Mouse (Mus musculus) midbrain, embryonic 13.5 days (tissue): ENCODE measurements around the gene Ubtd2. TPM values are rescaled to one million over a fixed set of nuclear protein-coding genes. Genes with fewer than 3 reads are reported as not detected.

Experiments
- ATAC-seq: fragments of 200-750 bp; cut with Nextera tagmentation; 2 replicates; pipeline ENCODE4 v1.8.0; 2017; ENCODE audit warnings: mild to moderate bottlenecking, moderate TSS enrichment, moderate library complexity
- H3K27ac ChIP-seq: fragments of 300-500 bp; sonication (generic); 2 replicates; pipeline ENCODE4 v1.5.1; 2015; ENCODE audit warnings: inconsistent platforms, mild to moderate bottlenecking, moderate library complexity
- H3K27me3 ChIP-seq: fragments of 300-500 bp; sonication (generic); 2 replicates; pipeline ENCODE4 v1.6.1; 2015; ENCODE audit warnings: mild to moderate bottlenecking, inconsistent platforms
- H3K36me3 ChIP-seq: fragments of 300-500 bp; sonication (generic); 2 replicates; pipeline ENCODE4 v1.6.1; 2015; ENCODE audit warnings: mild to moderate bottlenecking, inconsistent platforms
- H3K4me1 ChIP-seq: fragments of 300-500 bp; sonication (generic); replicated peaks from 2 replicates; pipeline ENCODE4 v1.6.1; 2015; ENCODE audit warnings: inconsistent platforms
- H3K4me2 ChIP-seq: fragments of 300-500 bp; sonication (generic); replicated peaks from 2 replicates; pipeline ENCODE4 v1.6.1; 2015; ENCODE audit warnings: moderate library complexity, mild to moderate bottlenecking, inconsistent platforms
- H3K4me3 ChIP-seq: fragments of 300-500 bp; sonication (generic); replicated peaks from 2 replicates; pipeline ENCODE4 v1.5.1; 2015; ENCODE audit warnings: mild to moderate bottlenecking, inconsistent platforms
- H3K9ac ChIP-seq: fragments of 300-500 bp; sonication (generic); replicated peaks from 2 replicates; pipeline ENCODE4 v1.6.1; 2015; ENCODE audit warnings: mild to moderate bottlenecking, inconsistent platforms
- H3K9me3 ChIP-seq: fragments of 300-500 bp; sonication (generic); 2 replicates; pipeline ENCODE4 v1.6.1; 2016; ENCODE audit warnings: mild to moderate bottlenecking, inconsistent platforms
- whole genome bisulfite sequencing: fragments of 180-500 bp; shearing (Covaris S2); methylation state at CpG from one replicate; pipeline ENCODE4 v1.1.7; 2015; 5-methylcytosine and 5-hydroxymethylcytosine counted together
- polyA plus RNA-seq: library from polyadenylated mRNA; unstranded; fragments of >200 nt; fragmentation: Nextera tagmentation; extraction: Ambion mirVana; gene quantifications from 2 replicates; pipeline ENCODE4 v1.2.1, GENCODE M21; 2015

The Ubtd2 gene
- polyA plus RNA-seq, 1 experiment from 2014 or later, result 55.0 TPM

GRCm38 (mm10) chr11:32530151-32530550 lies 75.0 kb downstream of the Ubtd2 start:
- Histone ChIP-seq H3K9me3 (no peaks in the 10 kb centered on the region), H3K9ac (no peak overlapping the region), H3K4me2 (no peak overlapping the region), H3K27me3 (peaks cover 35% of the 10 kb centered on the region), H3K4me3 (no peak overlapping the region), H3K27ac (no peak overlapping the region), H3K4me1 (peaks cover 19% of the 10 kb centered on the region), H3K36me3 (0 out of 2 replicates have a peak, but pooled peaks cover 5% of the 10 kb centered on the region)
- WGBS, result 100% methylated on average over 1 of the region's 1 CpGs
- no peak for ATAC-seq

DNA sequence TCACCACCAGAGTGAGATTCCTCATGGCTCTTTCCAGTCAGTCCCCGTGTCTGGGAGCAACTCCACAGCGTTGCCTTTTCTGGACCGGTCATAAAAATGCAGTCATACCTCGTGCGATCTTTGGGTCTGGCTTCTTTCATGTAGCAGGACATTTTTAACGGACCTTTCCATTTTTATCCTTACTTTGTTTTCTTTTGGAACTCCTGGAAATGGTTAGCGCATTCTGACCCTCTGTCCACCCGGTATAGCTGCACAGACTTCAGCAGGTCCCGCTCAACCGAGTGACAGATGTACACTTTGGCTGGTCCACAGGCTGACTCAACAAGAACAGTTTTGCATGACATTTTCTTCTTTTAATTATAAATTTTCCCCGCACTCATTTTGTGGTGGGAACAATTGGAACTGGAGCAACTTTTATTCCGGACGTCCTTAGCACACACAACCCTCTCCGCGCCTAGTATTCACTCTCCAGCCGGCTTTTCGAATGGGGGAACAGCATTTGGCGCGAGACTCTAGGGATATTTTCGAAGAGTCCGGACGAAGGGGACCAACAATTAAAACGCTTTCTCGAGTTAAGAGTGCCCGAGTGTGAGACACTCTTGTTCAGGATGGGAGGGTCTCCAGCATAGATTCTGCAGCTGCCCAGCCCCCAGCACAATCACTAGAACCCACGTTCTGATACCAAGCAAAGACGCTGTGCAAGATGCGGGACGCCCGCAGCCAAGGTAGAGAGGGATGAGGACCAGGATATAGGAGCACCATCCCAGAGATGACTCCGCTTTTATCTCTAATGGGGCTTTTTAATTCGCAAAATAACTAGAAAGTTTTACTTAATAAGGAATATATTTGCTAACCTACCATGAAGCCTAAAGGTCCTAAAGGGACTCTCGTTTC lies 76.9 kb downstream of the Ubtd2 start, which contains the start of gene Efcab9:
TSS of gene Efcab9 (minus strand) at position 211 of the 894 bp plus-strand sequence.
- peak; percentile 8; the same call in 1 of the 2 replicates for ATAC-seq
- peaks cover 19% of the 10 kb centered on the region for H3K4me1 ChIP-seq
- peak within 1 kb of the TSS; percentile 81 for H3K4me2 ChIP-seq
- H3K27ac ChIP-seq, result no peak within 1 kb of the TSS
- no peaks in the 10 kb centered on the region for H3K9me3 ChIP-seq
- H3K27me3 ChIP-seq, result peaks cover 39% of the 10 kb centered on the region
- H3K4me3 ChIP-seq, result peak within 1 kb of the TSS; percentile 53
- 10% methylated on average over 33 of the region's 33 CpGs for WGBS
- H3K9ac ChIP-seq, result peak within 1 kb of the TSS; percentile 67
- 0 out of 2 replicates have a peak, but pooled peaks cover 5% of the 10 kb centered on the region for H3K36me3 ChIP-seq

GRCm38 (mm10) chr11:32532765-32533481 lies 77.8 kb downstream of the Ubtd2 start, which contains the start of gene Stk10:
Stk10 (plus strand) TSS chr11:32533305.
- under 1% methylated on average over 74 of the region's 82 CpGs for WGBS
- Histone ChIP-seq H3K4me2 (peak within 1 kb of the TSS; percentile 81), H3K9me3 (no peaks in the 10 kb centered on the region), H3K4me1 (peaks cover 21% of the 10 kb centered on the region), H3K4me3 (peak within 1 kb of the TSS; percentile 53), H3K27ac (no peak within 1 kb of the TSS), H3K9ac (peak within 1 kb of the TSS; percentile 67), H3K36me3 (0 out of 2 replicates have a peak, but pooled peaks cover 5% of the 10 kb centered on the region), H3K27me3 (peaks cover 39% of the 10 kb centered on the region)
- ATAC-seq, result peak; percentile 96

DNA sequence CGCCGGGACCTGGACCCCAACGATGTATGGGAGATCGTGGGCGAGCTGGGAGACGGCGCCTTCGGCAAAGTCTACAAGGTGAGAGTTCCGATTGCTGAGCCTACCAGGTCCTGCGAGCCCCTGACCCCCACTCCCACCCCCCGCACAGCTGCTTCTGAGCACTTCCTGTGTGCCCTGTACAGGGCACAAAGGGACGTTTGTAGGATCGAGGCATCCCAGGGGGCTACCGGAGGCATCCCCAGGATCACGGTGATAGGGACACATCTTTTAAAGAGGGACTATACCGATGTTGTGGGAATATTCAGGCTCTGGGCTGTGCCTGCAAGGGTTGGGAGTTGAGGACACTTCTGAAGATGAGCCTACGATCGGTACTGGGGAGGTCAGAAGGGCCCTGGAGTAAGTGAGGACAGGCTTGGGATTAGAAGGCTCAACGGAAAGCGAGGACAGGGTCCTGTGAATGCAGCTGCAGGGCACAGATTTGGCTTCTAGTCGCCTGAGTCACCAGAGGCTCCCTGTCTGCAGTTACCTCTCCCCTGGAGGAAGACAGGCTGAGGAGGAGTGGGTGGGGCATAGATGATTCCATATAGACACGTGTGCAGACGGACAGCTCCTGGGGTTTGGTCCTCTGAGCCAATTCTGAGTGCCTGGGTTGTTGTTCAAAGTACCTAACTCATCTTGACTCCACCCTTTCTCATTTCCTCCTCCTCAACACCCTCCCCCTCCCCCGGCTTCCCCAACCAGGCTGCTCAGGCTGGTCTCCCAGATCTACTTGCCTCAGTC lies 78.5 kb downstream of the Ubtd2 start:
- Histone ChIP-seq H3K27ac (no peak overlapping the region), H3K36me3 (no peaks in the 10 kb centered on the region), H3K27me3 (peaks cover 39% of the 10 kb centered on the region), H3K4me1 (peaks cover 25% of the 10 kb centered on the region), H3K4me3 (peak overlapping the region; percentile 53), H3K9me3 (no peaks in the 10 kb centered on the region), H3K4me2 (peak overlapping the region; percentile 81), H3K9ac (peak overlapping the region; percentile 67)
- WGBS, result 1% methylated on average over 24 of the region's 24 CpGs
- ATAC-seq, result peak; percentile 69

GRCm38 (mm10) chr11:32534453-32535075 lies 79.4 kb downstream of the Ubtd2 start:
- H3K36me3 ChIP-seq, result no peaks in the 10 kb centered on the region
- peaks cover 39% of the 10 kb centered on the region for H3K27me3 ChIP-seq
- no peak for ATAC-seq
- H3K4me3 ChIP-seq, result peak overlapping the region; percentile 53; the same call in 1 of the 2 replicates
- H3K4me2 ChIP-seq, result peak overlapping the region; percentile 81
- H3K9me3 ChIP-seq, result no peaks in the 10 kb centered on the region
- no peak overlapping the region for H3K27ac ChIP-seq
- peaks cover 25% of the 10 kb centered on the region for H3K4me1 ChIP-seq
- WGBS, result 77% methylated on average over 7 of the region's 7 CpGs
- no peak overlapping the region for H3K9ac ChIP-seq

DNA sequence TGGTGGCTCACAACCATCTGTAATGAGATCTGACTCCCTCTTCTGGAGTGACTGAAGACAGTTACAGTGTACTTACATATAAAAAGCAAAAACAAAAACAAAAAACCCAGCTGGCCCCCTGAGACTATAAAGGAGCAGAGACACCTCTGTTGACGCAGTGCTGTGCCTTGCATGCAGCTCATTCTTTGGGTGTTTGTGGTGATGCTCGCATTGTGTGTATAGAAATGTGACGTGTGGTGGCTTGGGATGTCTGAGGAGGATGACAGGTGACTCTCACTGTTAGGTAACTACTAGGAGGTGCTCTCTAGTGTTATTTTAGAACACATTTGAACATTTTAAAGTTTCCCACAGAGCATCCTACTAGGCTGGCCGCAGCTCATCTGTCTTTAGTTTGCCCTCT lies 80.5 kb downstream of the Ubtd2 start:
- no peak overlapping the region for H3K9ac ChIP-seq
- no peak for ATAC-seq
- WGBS, result 93% methylated on average over 4 of the region's 4 CpGs
- H3K9me3 ChIP-seq, result no peaks in the 10 kb centered on the region
- peaks cover 25% of the 10 kb centered on the region for H3K4me1 ChIP-seq
- peaks cover 35% of the 10 kb centered on the region for H3K27me3 ChIP-seq
- H3K36me3 ChIP-seq, result no peaks in the 10 kb centered on the region
- H3K27ac ChIP-seq, result no peak overlapping the region
- H3K4me2 ChIP-seq, result no peak overlapping the region
- H3K4me3 ChIP-seq, result no peak overlapping the region

DNA sequence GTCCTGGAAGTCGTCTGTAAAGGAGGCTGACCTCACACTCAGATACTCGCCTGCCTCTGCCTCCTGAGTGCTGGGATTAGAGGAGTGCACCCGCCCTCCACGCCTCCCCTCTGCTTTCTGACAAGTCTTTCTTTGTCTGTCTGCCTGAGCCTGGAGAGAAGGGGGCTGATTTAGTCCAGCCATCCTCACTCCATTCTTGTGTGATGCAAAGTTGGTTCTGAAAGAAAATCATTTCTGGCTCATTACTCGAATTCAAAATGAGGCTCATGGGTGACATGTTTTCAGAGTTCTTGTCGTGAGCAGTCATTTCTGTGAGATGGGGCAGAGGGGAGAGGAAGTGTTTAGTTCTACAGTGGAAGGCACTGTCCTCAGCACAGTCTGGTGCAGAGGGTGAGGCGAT lies 81.8 kb downstream of the Ubtd2 start:
- no peak overlapping the region for H3K9ac ChIP-seq
- 21% methylated on average over 7 of the region's 7 CpGs for whole genome bisulfite sequencing

GRCm38 (mm10) chr11:32538435-32538834 lies 83.3 kb downstream of the Ubtd2 start:
- Histone ChIP-seq H3K9me3 (no peaks in the 10 kb centered on the region), H3K27me3 (peaks cover 20% of the 10 kb centered on the region), H3K9ac (no peak overlapping the region), H3K27ac (no peak overlapping the region), H3K4me1 (peaks cover 20% of the 10 kb centered on the region), H3K4me3 (no peak overlapping the region), H3K36me3 (no peaks in the 10 kb centered on the region), H3K4me2 (no peak overlapping the region)
- 75% methylated on average over 6 of the region's 6 CpGs for WGBS
- ATAC-seq, result no peak

More for the DNA sequence above, 81.8 kb downstream of the Ubtd2 start:
- no peak overlapping the region for H3K4me3 ChIP-seq
- no peak for ATAC-seq
- H3K4me1 ChIP-seq, result peaks cover 24% of the 10 kb centered on the region
- H3K36me3 ChIP-seq, result no peaks in the 10 kb centered on the region
- H3K9me3 ChIP-seq, result no peaks in the 10 kb centered on the region
- peaks cover 27% of the 10 kb centered on the region for H3K27me3 ChIP-seq
- H3K4me2 ChIP-seq, result no peak overlapping the region
- no peak overlapping the region for H3K27ac ChIP-seq

- H3K36me3 ChIP-seq, result no peaks in the 10 kb centered on the region
- H3K27ac ChIP-seq, result no peak overlapping the region
- H3K9ac ChIP-seq, result no peak overlapping the region
- ATAC-seq, result no peak
- H3K4me2 ChIP-seq, result no peak overlapping the region
- peaks cover 16% of the 10 kb centered on the region for H3K4me1 ChIP-seq
- WGBS, result 86% methylated on average over 4 of the region's 4 CpGs
- no peaks in the 10 kb centered on the region for H3K9me3 ChIP-seq
- H3K27me3 ChIP-seq, result peaks cover 20% of the 10 kb centered on the region
- no peak overlapping the region for H3K4me3 ChIP-seq
These were observed 83.7 kb downstream of the Ubtd2 start for GRCm38 (mm10) chr11:32538846-32539245.

DNA sequence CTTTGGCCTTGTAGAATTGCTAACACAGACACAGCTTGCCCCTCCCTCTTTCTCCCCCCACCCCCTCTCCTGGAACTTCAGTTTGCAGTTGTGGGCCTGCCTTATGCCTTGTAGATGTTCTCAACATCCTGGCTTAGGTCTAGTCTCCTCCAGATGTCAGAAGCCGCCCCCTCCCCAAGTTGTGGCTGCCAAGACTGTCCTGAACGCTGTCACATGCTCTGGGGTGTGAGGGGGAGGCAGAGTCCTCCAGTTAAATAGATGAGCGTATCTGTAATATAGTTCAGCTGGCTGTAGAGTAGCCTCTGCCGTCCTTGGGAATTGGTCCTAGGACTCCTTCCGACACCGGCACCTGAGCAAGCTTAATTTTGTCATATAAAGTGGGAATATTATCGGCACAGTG lies 84.5 kb downstream of the Ubtd2 start:
- H3K9ac ChIP-seq, result no peak overlapping the region
- no peak overlapping the region for H3K27ac ChIP-seq
- peaks cover 9% of the 10 kb centered on the region; the same call in 1 of the 2 replicates for H3K4me1 ChIP-seq
- 91% methylated on average over 7 of the region's 7 CpGs for WGBS
- H3K4me3 ChIP-seq, result no peak overlapping the region
- H3K4me2 ChIP-seq, result no peak overlapping the region
- peaks cover 12% of the 10 kb centered on the region for H3K27me3 ChIP-seq
- ATAC-seq, result no peak
- no peaks in the 10 kb centered on the region for H3K36me3 ChIP-seq
- no peaks in the 10 kb centered on the region for H3K9me3 ChIP-seq

DNA sequence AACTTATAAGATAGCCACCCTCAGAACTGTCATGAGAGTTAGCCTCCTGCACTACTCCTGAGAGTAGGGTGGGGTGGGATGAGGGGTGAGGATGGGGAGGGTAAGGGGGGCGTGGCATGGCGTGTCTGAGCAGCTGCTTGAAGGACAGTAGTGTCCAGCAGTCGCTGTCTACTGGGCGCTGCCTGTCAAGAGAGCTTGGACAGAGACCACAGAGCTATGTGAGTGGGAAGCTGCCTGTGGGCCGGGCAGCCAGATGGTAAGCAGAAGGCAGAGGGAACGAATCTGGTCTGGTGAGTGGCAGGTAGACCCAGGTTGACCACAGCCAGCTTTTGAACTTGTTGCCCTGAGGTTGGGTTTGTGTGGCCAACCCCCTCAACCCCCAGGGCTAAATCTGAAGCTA lies 85.3 kb downstream of the Ubtd2 start:
- H3K27me3 ChIP-seq, result peaks cover 4% of the 10 kb centered on the region; the same call in 1 of the 2 replicates
- H3K9me3 ChIP-seq, result no peaks in the 10 kb centered on the region
- no peak overlapping the region for H3K9ac ChIP-seq
- no peak overlapping the region for H3K27ac ChIP-seq
- no peak overlapping the region for H3K4me3 ChIP-seq
- H3K4me1 ChIP-seq, result peaks cover 11% of the 10 kb centered on the region; the same call in 1 of the 2 replicates
- H3K4me2 ChIP-seq, result no peak overlapping the region
- WGBS, result 85% methylated on average over 6 of the region's 6 CpGs
- no peaks in the 10 kb centered on the region for H3K36me3 ChIP-seq
- ATAC-seq, result no peak
